In the genomic region with DNA sequence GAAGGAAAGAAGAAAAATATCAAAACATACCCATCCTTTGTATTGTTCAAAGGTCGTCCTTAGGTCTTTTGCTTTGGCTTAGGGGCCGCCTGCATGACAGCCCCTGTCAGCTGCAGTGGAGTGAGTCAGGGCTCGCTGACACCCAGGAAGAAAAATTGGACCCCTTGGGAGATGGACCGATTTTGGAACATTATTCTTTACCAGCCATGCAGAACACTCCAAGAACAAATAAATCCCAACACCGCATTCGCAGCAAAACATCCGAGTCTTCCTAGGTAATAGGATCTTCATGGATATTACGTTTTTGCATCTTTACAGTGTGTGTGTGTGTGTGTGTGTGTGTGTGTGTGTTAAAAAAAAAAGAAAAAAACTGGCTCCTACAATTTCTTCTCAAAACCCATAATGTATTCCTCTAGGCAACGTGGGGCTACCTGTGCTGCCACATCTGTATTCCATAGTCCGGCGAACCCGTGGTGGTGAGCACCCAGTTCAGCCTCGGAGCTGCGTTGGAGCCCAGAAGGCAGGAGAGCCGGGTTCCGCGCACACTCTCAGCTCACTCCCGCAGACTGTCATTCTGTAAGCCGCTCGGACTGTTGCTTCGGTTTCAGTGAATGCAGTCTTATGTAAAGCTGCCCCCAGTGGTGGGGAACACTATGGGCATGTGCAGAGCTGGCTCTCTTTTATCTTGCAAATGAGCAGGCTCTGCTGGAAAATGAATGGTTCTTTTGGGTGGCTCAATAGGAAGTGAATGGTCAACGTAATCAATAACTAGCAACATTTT, we compare ENCODE assay signal across 9 mouse cellular contexts. TPM values are rescaled to one million over a fixed set of nuclear protein-coding genes. Genes with fewer than 3 reads are reported as not detected.
DNase-seq lines count a peak whose midpoint lies in the region; ATAC-seq and TF ChIP-seq lines count a peak whose summit lies in the region.
"Had no signal": no experiment of that assay in that cellular context is flagged by ENCODE, and none has a peak within 500 bp of the region (broad histone marks: within the 10 kb centered on the region; RNA-seq: fewer than 3 reads in every experiment).

Gene Lrrtm3, minus strand, starts transcription at position 598 of the 781 bp plus-strand sequence.

- peak; percentile 96 for ATAC-seq in forebrain, embryonic 16.5 days
- ATAC-seq in hindbrain, embryonic 12.5 days (ENCODE audit: low FRiP score) = peak; percentile 90
- ATAC-seq in lung, postnatal 0 days = peak; percentile 73

- peaks cover 35% of the 10 kb centered on the region for H3K4me1 ChIP-seq in forebrain, embryonic 16.5 days (replicated peaks; ENCODE audit: control insufficient read depth, insufficient read depth, low read length)
- H3K4me1 ChIP-seq in hindbrain, embryonic 12.5 days = peaks cover 19% of the 10 kb centered on the region
- H3K4me1 ChIP-seq in lung, postnatal 0 days (ENCODE audit: insufficient read depth, low read depth, low read length) = no peaks in the 10 kb centered on the region

- TF ChIP-seq CTCF in lung, postnatal 0 days (IDR thresholded peaks at IDR 0.05) = peak; percentile 79

- H3K9ac ChIP-seq in forebrain, embryonic 16.5 days (replicated peaks; ENCODE audit: low read depth, low read length) = peak within 1 kb of the TSS; percentile 65
- peak within 1 kb of the TSS; percentile 44 for H3K9ac ChIP-seq in hindbrain, embryonic 12.5 days
- no peak within 1 kb of the TSS for H3K9ac ChIP-seq in lung, postnatal 0 days (replicated peaks; ENCODE audit: low read depth)

- H3K27ac ChIP-seq in forebrain, embryonic 16.5 days (ENCODE audit: low read length) = no peak within 1 kb of the TSS
- H3K27ac ChIP-seq in hindbrain, embryonic 12.5 days = peak within 1 kb of the TSS; percentile 64; the same call in 1 of the 2 replicates
- H3K27ac ChIP-seq in lung, postnatal 0 days (ENCODE audit: low read length) = no peak within 1 kb of the TSS

- H3K9me3 ChIP-seq in forebrain, embryonic 16.5 days (ENCODE audit: control insufficient read depth, low read length) = no peaks in the 10 kb centered on the region
- H3K9me3 ChIP-seq in hindbrain, embryonic 12.5 days (replicated peaks) = no peaks in the 10 kb centered on the region
- H3K9me3 ChIP-seq in lung, postnatal 0 days (ENCODE audit: low read length) = no peaks in the 10 kb centered on the region

- peak within 1 kb of the TSS; percentile 83 for H3K4me2 ChIP-seq in forebrain, embryonic 16.5 days (ENCODE audit: low read length)
- peak within 1 kb of the TSS; percentile 71 for H3K4me2 ChIP-seq in hindbrain, embryonic 12.5 days (replicated peaks)
- H3K4me2 ChIP-seq in lung, postnatal 0 days (replicated peaks; ENCODE audit: low read depth, low read length) = peak within 1 kb of the TSS; percentile 42; the same call in 1 of the 2 replicates

- peak; percentile 92 for DNase-seq in ES-CJ7 (ENCODE audit: low read depth, low spot score)
- DNase-seq in cerebellum, adult 18-20 months = peak; percentile 91 to 93
- peak; percentile 75 to 87 for DNase-seq in layer of hippocampus, postnatal 14 days (ENCODE audit: low spot score in 2 of 2)
- peak; percentile 80 for DNase-seq in lung, postnatal 0 days (ENCODE audit: low spot score)
- DNase-seq in right cerebral cortex, adult 18-20 months = peak; percentile 92
- DNase-seq in thymus, adult 18-20 months = no peak

- no peak for TF ChIP-seq EP300 in lung, postnatal 0 days (IDR thresholded peaks at IDR 0.05)

- under 1% methylated on average over 22 of the region's 22 CpGs for WGBS in forebrain, embryonic 16.5 days
- under 1% methylated on average over 22 of the region's 22 CpGs for WGBS in hindbrain, embryonic 12.5 days
- WGBS in lung, postnatal 0 days = under 1% methylated on average over 22 of the region's 22 CpGs

- no peaks in the 10 kb centered on the region for H3K36me3 ChIP-seq in forebrain, embryonic 16.5 days (ENCODE audit: control insufficient read depth, insufficient read depth)
- no peaks in the 10 kb centered on the region for H3K36me3 ChIP-seq in hindbrain, embryonic 12.5 days
- no peaks in the 10 kb centered on the region for H3K36me3 ChIP-seq in lung, postnatal 0 days (ENCODE audit: insufficient read depth, low read length)

- peak within 1 kb of the TSS; percentile 58 for H3K4me3 ChIP-seq in forebrain, embryonic 16.5 days (replicated peaks; ENCODE audit: low read length)
- H3K4me3 ChIP-seq in hindbrain, embryonic 12.5 days = peak within 1 kb of the TSS; percentile 41
- H3K4me3 ChIP-seq in lung, postnatal 0 days (ENCODE audit: low read depth, low read length) = no peak within 1 kb of the TSS

- H3K27me3 ChIP-seq in forebrain, embryonic 16.5 days (replicated peaks; ENCODE audit: control insufficient read depth, insufficient read depth, low read length) = 0 out of 2 replicates have a peak, but pooled peaks cover 4% of the 10 kb centered on the region
- H3K27me3 ChIP-seq in hindbrain, embryonic 12.5 days = peaks cover 12% of the 10 kb centered on the region
- H3K27me3 ChIP-seq in lung, postnatal 0 days (replicated peaks; ENCODE audit: insufficient read depth, low read length) = 0 out of 2 replicates have a peak, but pooled peaks cover 4% of the 10 kb centered on the region

RNA-seq across cellular contexts. Expression of gene Lrrtm3, which starts in this region (rescaled TPM):
- 22.4 and 35.9 TPM in 2 replicates for polyA plus RNA-seq in forebrain, embryonic 16.5 days (2015; fragmentation: Nextera tagmentation; extraction: Ambion mirVana)
- polyA plus RNA-seq in hindbrain, embryonic 12.5 days (2016; fragmentation: Nextera tagmentation; extraction: Ambion mirVana) = 11.6 and 12.6 TPM in 2 replicates
- 10 to 100 TPM; 12.6 to 16.4 TPM for total RNA-seq in layer of hippocampus, postnatal 14 days (2021)
- 0.11 and 0.14 TPM in 2 replicates for polyA plus RNA-seq in lung, postnatal 0 days (2015; fragmentation: Nextera tagmentation; extraction: Ambion mirVana)
- total RNA-seq: MEL had no signal

Comparison
In these comparisons a context has a peak if more than half of its experiments do, and no peak if none do; other contexts are left out.
1. RNA of gene Lrrtm3 (polyA plus RNA-seq): 22.4 to 35.9 TPM in forebrain, embryonic 16.5 days and 11.6 to 12.6 TPM in hindbrain, embryonic 12.5 days; 0.11 to 0.14 TPM in lung, postnatal 0 days; every median in the first group is over 10 times any median in the second.
2. Peak in DNase-seq, ATAC-seq and H3K4me2 ChIP-seq in lung, postnatal 0 days; RNA of the gene not detected or under 1 TPM.
3. DNase-seq: peak in ES-CJ7 (single experiment), cerebellum, adult 18-20 months (2 of 2), layer of hippocampus, postnatal 14 days (2 of 2) and right cerebral cortex, adult 18-20 months (single experiment); none in thymus, adult 18-20 months (0 of 2).
4. Peak in every context shown above with its lines, with median percentiles within 50 percentile points of each other: ATAC-seq and H3K4me2 ChIP-seq.